Mouse (Mus musculus): ENCODE data around the gene Neurod2.

GRCm38 (mm10) chr11:98283740-98284139 is 45.7 kb downstream of the Neurod2 start:
- TF ChIP-seq POLR2A (IDR thresholded peaks at IDR 0.05; ENCODE audit: insufficient read depth, low read depth, low read length) (no peak), CTCF (IDR thresholded peaks at IDR 0.05; ENCODE audit: insufficient read depth, low read depth, low read length) (no peak)

Data from olfactory bulb, adult 2 months (tissue).